Mouse (Mus musculus): ENCODE measurements around the gene Nek2. TPM values are rescaled to one million over a fixed set of nuclear protein-coding genes. Genes with fewer than 3 reads are reported as not detected.

Nek2 gene
- total and polyA plus RNA-seq, 2 experiments from 2014 or later = 2.5 to 2.6 TPM

DNA sequence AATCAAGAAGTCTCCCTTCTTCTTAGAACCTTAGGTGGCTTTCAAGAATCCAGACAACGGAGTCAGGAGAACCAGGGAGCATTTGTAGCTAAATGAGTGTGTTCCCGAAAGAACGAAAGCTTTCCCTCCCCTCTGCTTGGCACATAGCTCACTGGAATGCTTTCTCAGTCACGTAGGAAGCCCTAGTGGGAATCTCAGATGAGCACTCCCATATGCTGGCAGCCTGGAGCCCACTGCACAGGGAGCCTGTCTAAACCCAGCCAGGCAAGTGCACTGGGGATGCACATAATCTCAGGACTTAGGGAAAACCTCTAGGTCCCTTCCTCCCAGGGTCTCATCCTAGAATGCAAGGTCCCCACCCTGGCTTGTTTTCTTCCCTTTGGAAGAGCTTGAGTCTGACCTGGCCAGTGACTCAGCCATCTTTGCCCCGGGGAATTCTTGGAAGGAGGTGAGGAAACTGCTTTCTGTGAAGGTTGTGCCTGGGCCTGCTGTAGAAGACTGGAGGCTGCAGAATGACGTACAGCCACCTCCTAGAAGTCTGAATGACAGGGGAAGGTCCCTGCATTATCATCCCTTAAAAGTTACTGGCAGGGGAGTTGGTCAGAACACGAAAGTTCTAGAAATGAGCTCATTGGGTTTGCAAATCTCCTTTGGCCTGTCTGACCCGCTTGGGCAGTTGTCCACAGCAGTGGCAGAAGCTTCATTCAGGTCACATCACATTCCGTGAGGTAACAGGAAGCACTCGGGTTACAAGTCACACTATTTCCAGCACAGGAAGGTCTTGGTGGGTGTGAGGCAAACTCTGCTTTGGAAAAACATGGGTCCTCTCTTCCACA is 18.2 kb upstream of the Nek2 start:
- WGBS = 73% methylated on average over 10 of the region's 10 CpGs
- DNase-seq (ENCODE audit: low spot score) = no peak
- no peaks in the 10 kb centered on the region for H3K9me3 ChIP-seq (ENCODE audit: low read length)

DNA sequence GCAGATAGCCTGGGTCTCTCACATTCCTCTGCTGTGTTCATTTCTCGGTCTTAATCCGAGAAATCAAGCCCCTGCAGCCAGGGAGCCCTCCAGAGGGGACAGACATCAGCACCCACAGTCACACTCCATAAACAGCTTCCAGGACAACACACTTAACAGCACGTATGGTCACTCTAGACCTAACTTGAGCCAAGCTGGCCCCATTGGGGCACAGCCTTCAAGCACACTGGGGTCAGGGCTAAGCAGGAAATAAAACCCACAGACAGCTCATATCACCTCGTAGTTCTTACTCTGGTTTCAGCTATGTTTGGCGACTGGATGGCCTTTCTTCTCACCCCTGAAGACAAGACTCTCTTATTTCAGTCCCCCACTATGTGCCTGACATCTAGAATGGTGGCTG is 16.5 kb upstream of the Nek2 start:
- DNase-seq (ENCODE audit: low spot score) (no peak), ATAC-seq (ENCODE audit: low FRiP score) (no peak)
- H3K9me3 ChIP-seq (ENCODE audit: low read length) = no peaks in the 10 kb centered on the region
- H3K9ac ChIP-seq (replicated peaks; ENCODE audit: low read length, poor library complexity, severe bottlenecking) = no peak overlapping the region
- 82% methylated on average over 5 of the region's 5 CpGs for WGBS
- H3K4me3 ChIP-seq (ENCODE audit: low read depth, low read length) = no peak overlapping the region
- TF ChIP-seq CTCF (IDR thresholded peaks at IDR 0.05) = no peak
- H3K27ac ChIP-seq (ENCODE audit: low read depth, low read length) = no peak overlapping the region
- no peaks in the 10 kb centered on the region for H3K4me1 ChIP-seq (ENCODE audit: insufficient read depth, low read length)
- H3K27me3 ChIP-seq (ENCODE audit: insufficient read depth, low read length) = no peaks in the 10 kb centered on the region
- no peaks in the 10 kb centered on the region for H3K36me3 ChIP-seq (ENCODE audit: insufficient read depth, low read length)
- no peak overlapping the region for H3K4me2 ChIP-seq (ENCODE audit: low read depth, low read length, poor library complexity, severe bottlenecking)

More for the DNA sequence above, 18.2 kb upstream of the Nek2 start:
- Histone ChIP-seq H3K4me1 (ENCODE audit: insufficient read depth, low read length) (no peaks in the 10 kb centered on the region), H3K36me3 (ENCODE audit: insufficient read depth, low read length) (no peaks in the 10 kb centered on the region), H3K4me3 (ENCODE audit: low read depth, low read length) (no peak overlapping the region), H3K27ac (ENCODE audit: low read depth, low read length) (no peak overlapping the region), H3K4me2 (ENCODE audit: low read depth, low read length, poor library complexity, severe bottlenecking) (no peak overlapping the region), H3K27me3 (ENCODE audit: insufficient read depth, low read length) (no peaks in the 10 kb centered on the region), H3K9ac (replicated peaks; ENCODE audit: low read length, poor library complexity, severe bottlenecking) (no peak overlapping the region)
- no peak for ATAC-seq (ENCODE audit: low FRiP score)
- no peak for TF ChIP-seq CTCF (IDR thresholded peaks at IDR 0.05)

DNA sequence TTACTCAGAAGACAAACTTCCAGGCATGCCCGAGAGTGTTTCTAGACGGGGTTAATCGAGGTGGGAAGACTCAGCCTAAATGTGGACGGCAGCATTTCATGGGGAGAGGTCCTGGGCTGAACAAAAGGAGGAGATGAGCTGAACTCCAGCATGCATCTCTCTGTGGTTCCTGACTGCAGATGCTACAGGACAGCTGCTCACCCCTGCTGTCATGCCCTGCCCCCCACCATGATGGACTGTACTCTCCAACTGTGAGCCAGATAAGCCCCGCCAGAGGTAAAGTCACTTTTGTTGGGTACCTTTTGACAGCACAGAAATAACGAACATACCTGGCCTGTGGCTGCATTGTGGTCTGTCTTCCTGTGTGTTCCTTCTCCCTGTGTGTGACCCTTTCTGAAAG is 15.5 kb upstream of the Nek2 start:
- DNase-seq (ENCODE audit: low spot score) (no peak), ATAC-seq (ENCODE audit: low FRiP score) (no peak)
- Histone ChIP-seq H3K4me2 (ENCODE audit: low read depth, low read length, poor library complexity, severe bottlenecking) (no peak overlapping the region), H3K4me3 (ENCODE audit: low read depth, low read length) (no peak overlapping the region), H3K36me3 (ENCODE audit: insufficient read depth, low read length) (no peaks in the 10 kb centered on the region), H3K27ac (ENCODE audit: low read depth, low read length) (no peak overlapping the region), H3K27me3 (ENCODE audit: insufficient read depth, low read length) (no peaks in the 10 kb centered on the region), H3K9ac (replicated peaks; ENCODE audit: low read length, poor library complexity, severe bottlenecking) (no peak overlapping the region), H3K9me3 (ENCODE audit: low read length) (no peaks in the 10 kb centered on the region), H3K4me1 (ENCODE audit: insufficient read depth, low read length) (no peaks in the 10 kb centered on the region)
- TF ChIP-seq CTCF (IDR thresholded peaks at IDR 0.05) = no peak
- WGBS = 68% methylated on average over 6 of the region's 6 CpGs

DNA sequence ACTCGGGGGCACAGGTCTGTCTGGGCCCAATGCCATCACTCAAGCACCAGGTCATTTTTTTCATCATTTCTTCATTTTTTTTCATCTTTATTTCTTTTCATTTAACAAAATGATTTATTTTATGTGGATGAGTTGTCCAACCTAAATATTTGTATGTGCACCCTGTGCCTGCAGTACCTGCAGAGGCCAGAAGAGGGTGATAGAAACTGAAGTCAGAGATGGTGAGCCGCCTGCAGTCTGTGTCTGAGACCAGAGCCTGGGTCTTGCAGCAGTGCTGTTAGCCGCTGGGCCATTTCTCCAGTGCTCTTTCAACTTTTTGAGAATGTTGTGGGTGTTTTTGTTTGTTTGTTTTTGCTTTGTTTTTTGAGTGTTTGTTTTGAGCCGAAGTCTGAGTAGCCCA is 14.5 kb upstream of the Nek2 start:
- DNase-seq (ENCODE audit: low spot score) = no peak
- WGBS = 98% methylated on average over 4 of the region's 4 CpGs
- ATAC-seq (ENCODE audit: low FRiP score) = no peak
- H3K4me2 ChIP-seq (ENCODE audit: low read depth, low read length, poor library complexity, severe bottlenecking) = no peak overlapping the region
- H3K36me3 ChIP-seq (ENCODE audit: insufficient read depth, low read length) = no peaks in the 10 kb centered on the region
- no peaks in the 10 kb centered on the region for H3K27me3 ChIP-seq (ENCODE audit: insufficient read depth, low read length)
- peak; percentile 38 for TF ChIP-seq CTCF (IDR thresholded peaks at IDR 0.05)
- no peaks in the 10 kb centered on the region for H3K9me3 ChIP-seq (ENCODE audit: low read length)
- H3K9ac ChIP-seq (replicated peaks; ENCODE audit: low read length, poor library complexity, severe bottlenecking) = no peak overlapping the region
- no peaks in the 10 kb centered on the region for H3K4me1 ChIP-seq (ENCODE audit: insufficient read depth, low read length)
- H3K27ac ChIP-seq (ENCODE audit: low read depth, low read length) = no peak overlapping the region
- H3K4me3 ChIP-seq (ENCODE audit: low read depth, low read length) = no peak overlapping the region

DNA sequence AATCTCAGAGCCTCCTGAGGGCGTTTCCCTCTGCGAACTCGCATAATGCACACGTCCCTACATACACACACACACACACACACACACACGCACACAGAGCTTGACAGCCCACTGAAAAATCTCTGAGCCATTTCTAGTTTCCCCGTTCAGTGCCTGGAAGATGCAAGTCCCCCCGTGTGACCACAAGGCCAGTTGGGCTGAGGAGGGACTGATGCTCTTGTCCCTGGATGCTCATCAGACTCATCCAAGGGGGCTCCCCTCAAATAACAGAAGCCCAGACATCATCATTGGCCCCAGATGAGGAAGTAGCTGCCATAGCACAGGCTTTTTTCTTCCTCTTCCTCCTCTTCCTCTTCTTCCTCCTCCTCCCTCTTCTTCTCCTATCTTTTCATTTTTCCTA is 13.3 kb upstream of the Nek2 start:
- DNase-seq (ENCODE audit: low spot score) = no peak
- H3K9me3 ChIP-seq (ENCODE audit: low read length) = no peaks in the 10 kb centered on the region
- no peak overlapping the region for H3K4me2 ChIP-seq (ENCODE audit: low read depth, low read length, poor library complexity, severe bottlenecking)
- peaks cover 3% of the 10 kb centered on the region; the same call in 1 of the 2 replicates for H3K27me3 ChIP-seq (ENCODE audit: insufficient read depth, low read length)
- WGBS = 88% methylated on average over 7 of the region's 7 CpGs
- H3K9ac ChIP-seq (replicated peaks; ENCODE audit: low read length, poor library complexity, severe bottlenecking) = no peak overlapping the region
- no peak for ATAC-seq (ENCODE audit: low FRiP score)
- no peak for TF ChIP-seq CTCF (IDR thresholded peaks at IDR 0.05)
- H3K4me3 ChIP-seq (ENCODE audit: low read depth, low read length) = no peak overlapping the region
- H3K4me1 ChIP-seq (ENCODE audit: insufficient read depth, low read length) = no peaks in the 10 kb centered on the region
- H3K27ac ChIP-seq (ENCODE audit: low read depth, low read length) = no peak overlapping the region
- no peaks in the 10 kb centered on the region for H3K36me3 ChIP-seq (ENCODE audit: insufficient read depth, low read length)

DNA sequence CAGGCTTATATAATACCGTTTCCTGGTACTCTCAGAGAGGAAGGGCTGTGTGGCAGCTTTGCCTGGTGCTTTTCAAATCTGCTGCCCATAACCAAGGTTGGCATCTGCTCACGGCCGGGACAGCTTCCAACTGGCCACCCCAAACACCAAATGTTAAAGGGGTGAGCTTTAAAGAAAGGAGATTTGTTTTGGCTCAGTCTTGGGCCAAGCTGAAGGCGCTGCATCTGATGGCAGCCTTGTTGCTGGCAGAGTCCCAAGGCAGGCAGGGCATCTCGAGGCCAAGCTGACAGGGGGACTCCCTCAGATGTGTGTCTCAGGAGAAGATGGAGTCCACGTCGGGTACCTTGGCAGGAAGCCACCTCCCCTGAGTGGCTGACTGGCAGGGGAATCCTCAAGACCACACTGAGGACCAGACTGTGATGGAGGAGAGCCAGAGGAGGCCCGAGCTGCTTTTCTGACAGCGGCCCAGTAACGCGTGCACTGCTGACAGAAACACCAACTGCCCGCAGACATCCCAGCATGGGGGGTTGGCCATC is 12.5 kb upstream of the Nek2 start:
- ATAC-seq (ENCODE audit: low FRiP score) = peak; percentile 89
- no peaks in the 10 kb centered on the region for H3K36me3 ChIP-seq (ENCODE audit: insufficient read depth, low read length)
- H3K4me1 ChIP-seq (ENCODE audit: insufficient read depth, low read length) = no peaks in the 10 kb centered on the region

More for the DNA sequence above, 12.5 kb upstream of the Nek2 start:
- no peak overlapping the region for H3K4me2 ChIP-seq (ENCODE audit: low read depth, low read length, poor library complexity, severe bottlenecking)
- peak; percentile 94 for DNase-seq (ENCODE audit: low spot score)
- H3K27ac ChIP-seq (ENCODE audit: low read depth, low read length) = no peak overlapping the region
- TF ChIP-seq CTCF (IDR thresholded peaks at IDR 0.05) = no peak
- peaks cover 3% of the 10 kb centered on the region; the same call in 1 of the 2 replicates for H3K27me3 ChIP-seq (ENCODE audit: insufficient read depth, low read length)
- H3K4me3 ChIP-seq (ENCODE audit: low read depth, low read length) = no peak overlapping the region
- no peaks in the 10 kb centered on the region for H3K9me3 ChIP-seq (ENCODE audit: low read length)
- no peak overlapping the region for H3K9ac ChIP-seq (replicated peaks; ENCODE audit: low read length, poor library complexity, severe bottlenecking)
- WGBS = 61% methylated on average over 12 of the region's 12 CpGs
